Mouse (Mus musculus) neutrophil, adult 5-6 weeks (primary cell): Measurements from ENCODE around the gene Serpine1. TPM values are rescaled to one million over a fixed set of nuclear protein-coding genes. Genes with fewer than 3 reads are reported as not detected.
"Not testable (repeated sequence)": the region's sequence is repeated elsewhere in the genome, so short reads cannot be mapped to it uniquely, and the experiment has no call there.

Experiments used
- ATAC-seq: fragments of 151-379, 151-347 bp; 2 replicates; pipeline ENCODE4 v1.8.0; 2017; ENCODE audit warnings: mild to moderate bottlenecking, moderate TSS enrichment; ENCODE audit not compliant: insufficient number of reproducible peaks, poor library complexity, low FRiP score, severe bottlenecking; ENCODE audit errors: extremely low read depth
- total RNA-seq: library from RNA; stranded (forward); fragments of 200-1000 nt; gene quantifications from 2 replicates; pipeline ENCODE4 v1.2.3, GENCODE M21; 2017

The Serpine1 gene
- total RNA-seq: not detected in 2 replicates

DNA sequence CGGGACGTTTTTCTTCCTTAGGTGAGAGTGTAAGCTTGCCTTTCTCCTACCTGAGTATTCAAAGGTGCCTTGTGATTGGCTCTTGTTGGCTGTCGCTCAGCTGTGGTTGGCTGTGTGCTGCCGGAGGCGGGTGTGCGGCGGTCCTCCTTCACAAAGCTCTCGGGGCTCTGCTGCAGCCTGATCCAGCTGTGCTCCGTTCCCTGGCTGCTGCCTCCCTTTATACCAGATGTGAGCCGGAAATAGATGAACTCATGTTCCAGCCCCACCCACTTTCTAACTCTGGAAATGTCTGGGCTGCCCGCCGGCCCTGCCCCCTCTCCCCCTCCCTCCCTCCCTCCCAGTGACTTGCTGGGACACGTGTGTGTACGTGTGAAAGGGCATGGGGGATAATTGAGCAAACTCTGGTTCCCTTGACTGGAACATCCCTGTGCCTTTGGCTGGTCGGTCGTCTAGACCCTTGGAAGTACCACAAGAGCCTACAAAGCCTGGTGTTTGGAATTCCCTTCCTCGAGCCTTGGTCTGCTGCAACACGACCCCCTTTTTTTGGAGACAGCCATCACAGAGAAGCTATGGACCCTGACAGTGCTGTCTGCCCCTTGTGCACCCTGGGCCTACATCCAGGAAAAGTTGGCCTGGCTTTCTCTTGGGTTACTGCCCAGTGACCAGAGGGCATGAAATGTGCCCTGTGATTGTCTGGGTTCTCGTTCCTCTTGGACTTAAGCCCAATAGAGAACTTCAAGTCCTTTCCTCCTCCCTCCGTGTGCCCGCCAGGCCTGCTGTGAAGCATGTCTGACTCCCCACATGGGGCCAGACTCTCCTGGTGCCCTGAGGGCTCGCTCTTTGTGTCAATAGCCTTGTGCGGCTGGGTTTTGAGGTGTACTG lies at the start of gene Serpine1:
Gene Serpine1 (minus strand): TSS at position 190 of the 882 bp plus-strand sequence.
- no peak for ATAC-seq

DNA sequence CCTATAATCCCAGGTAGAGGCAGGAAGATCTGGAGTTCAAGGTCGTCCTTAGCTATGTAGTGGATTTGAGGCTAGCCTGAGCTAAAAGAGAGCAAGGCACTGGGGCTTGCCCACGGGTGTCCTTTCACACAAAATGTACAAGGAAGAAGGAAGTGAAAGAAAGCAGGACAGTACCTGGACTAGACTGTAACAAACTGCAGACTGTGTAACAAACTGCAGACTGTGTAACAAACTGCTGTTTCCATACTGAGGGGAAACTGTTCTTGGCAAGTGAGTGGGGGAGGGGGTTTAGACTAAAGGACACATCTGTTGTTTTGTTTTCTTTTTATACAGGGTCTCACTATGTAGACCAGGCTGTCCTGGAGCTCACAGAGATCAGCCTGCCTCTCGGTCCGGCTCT lies 49.2 kb upstream of the Serpine1 start:
- ATAC-seq: no peak

DNA sequence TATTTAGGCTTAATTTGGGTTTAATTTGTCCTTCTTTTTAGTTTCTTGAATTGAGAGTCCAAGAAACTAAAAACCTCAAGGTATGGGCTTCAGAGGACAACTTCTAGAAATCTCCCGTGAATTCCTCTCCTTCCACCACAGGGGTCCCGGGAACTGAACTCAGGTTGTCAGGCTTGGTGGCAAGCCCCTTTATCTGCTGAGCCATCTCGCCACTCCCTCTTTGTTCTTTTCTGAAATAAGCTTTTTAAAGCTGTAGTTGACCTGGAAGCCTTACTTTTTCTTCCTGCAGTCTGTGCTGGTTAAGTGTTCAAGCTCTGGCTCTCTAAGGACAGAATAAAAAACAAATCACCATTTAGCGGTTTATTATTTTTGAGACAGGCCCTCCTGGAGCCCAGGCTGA lies 46.8 kb upstream of the Serpine1 start:
- ATAC-seq: no peak

DNA sequence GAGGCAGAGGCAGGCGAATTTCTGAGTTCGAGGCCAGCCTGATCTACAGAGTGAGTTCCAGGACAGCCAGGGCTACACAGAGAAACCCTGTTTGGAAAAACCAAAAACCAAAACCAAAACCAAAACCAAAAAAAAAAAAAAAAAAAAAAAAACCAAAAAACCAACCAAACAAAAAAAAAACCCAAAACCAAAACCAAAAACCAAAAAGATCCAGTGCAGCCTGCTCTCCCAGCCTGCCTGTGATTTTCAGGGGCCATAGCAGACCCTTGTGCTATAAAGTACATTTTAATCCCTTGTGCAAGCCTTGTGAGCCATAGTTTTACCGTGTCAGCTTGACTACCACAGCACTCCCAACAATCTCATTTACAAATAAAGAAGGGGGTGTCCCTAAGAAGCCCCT lies 45.9 kb upstream of the Serpine1 start:
- not testable (repeated sequence) for ATAC-seq

DNA sequence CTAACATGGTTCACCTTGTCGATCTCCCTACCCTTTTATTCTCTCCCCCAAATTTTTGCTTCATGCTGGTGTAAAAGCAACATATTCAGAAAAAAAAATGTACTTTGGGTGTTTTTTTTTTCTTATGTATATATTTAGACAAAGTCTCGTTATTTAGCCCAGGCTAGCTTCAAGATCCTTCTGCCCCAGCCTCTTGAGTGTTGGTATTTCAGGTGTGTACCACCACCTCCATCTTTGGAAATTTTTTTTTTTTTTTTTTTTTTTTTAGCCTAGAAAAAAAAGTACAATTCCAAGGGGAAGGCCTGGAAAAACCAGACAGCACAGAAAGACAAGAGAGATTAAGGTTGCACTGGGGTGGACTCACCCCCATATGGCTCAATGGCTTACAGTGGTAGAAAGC lies 44.9 kb upstream of the Serpine1 start:
- no peak for ATAC-seq

DNA sequence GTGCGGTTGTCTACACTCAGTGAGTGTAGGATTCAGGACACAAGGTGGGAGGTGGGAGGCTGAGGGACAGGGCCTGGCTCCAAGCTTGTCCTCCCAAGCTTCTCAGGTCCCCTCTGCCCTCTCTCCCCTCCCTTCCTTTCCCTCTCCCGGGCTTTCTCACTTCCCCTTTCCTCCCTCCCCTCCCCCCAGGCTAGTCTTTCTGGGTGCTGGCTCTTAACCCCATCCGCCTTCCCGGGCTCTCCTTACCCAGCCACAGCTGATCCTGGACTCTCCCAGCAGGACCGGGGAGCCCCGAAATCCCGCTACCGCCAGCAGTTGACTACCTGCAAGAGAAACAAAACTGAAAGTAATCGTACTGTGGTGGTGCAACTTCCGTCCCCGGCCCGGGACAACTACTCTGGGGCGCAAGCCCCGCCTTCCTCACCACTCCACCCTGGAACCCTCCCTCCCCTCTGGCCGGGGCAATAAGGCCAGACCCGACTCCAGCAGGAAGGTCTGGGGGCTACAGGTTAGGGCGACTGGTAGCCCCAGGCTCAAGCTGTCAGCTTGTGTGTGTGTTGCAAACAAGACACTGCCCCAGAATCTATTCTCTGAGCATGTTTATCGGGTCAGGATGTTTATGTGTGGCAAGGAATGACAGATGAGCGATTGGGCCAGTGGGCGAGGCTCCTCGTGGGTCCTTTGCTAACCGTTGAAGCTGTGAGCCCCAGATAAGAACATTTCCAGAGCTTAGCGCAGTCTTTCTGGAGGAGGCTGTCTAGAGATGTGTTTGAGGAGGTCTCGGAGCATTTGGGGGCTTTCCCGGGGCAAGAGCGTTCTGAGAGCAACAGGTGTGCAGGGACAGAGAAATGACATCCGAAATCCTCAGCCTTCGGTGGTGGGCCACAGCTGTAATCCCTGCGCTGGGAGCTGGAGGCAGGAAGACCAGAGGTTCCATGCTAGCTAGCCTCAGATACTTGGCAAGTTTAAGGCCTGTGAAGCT lies 44.1 kb upstream of the Serpine1 start, which contains the start of gene Trim56:
Gene Trim56 (minus strand): TSS at position 344 of the 982 bp plus-strand sequence.
- peak; percentile 92 for ATAC-seq

DNA sequence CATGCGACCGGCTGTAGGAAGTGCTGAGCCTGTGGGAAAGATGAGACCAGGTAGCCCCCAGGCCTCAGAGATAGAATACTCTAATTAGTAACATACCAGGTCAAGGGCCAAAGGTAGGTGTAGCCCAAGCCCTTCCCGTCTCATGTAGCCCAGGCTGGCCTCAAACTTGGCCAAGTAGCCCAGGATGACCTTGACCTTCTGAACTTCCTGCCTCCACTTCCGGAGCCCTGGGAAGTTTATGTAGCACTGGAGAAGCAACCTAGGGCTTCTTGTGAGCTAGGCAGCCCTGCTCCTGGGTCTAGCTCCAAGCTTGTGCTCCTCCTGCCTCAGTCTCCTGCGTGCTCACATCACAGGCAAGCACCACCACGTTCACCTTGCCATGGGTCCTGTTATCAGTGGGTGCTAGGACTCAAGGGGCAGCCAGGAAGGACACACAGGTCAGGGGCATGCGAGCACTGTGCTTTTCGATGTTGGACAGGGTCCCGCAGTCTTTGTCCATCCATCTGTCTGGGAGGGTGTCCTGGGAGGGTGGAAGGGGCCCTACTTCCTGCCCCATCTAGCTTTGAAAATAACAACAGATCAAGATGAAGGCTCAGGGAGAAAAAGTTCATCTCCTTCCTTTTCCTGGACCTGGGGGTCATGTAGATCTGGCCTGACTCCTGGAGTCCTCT lies 43.0 kb upstream of the Serpine1 start:
- ATAC-seq: no peak

DNA sequence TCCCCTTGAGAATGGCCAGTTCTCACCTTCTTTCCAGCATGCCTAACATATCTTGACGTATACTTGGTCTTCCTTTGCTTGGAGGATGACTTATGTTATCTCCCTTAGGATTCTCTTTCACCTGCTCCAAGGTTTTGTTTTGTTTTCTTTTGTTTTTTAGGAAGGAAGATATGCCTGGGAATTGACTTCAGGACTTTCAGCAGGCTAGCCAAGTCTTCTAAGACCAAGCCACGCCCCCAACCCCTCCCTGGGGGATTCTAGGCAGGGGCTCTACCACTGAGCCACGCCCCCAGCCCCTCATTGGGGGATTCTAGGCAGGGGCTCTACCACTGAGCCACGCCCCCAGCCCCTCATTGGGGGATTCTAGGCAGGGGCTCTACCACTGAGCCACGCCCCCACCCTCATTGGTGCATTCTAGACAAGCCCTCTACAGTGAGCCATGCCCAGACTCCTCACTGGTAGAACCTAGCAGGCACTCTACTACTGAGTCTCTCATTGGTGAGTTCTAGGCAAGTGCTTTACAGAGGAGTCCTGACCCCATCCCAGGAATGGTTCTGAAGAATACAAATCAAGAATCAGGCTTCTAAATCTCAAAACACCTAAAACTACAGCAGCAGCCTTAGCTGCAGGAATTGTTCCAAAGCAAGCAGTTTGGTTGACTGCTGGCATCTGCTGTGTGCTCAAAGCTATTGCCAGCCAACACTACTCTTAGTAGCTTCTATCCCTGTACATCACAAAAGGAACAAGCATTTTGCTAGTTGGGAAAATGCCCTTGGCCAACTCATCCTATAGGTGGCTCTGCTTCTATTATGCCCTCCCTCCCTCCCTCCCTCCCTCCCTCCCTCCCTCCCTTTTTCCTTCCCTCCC lies 39.7 kb upstream of the Serpine1 start:
- no peak for ATAC-seq

DNA sequence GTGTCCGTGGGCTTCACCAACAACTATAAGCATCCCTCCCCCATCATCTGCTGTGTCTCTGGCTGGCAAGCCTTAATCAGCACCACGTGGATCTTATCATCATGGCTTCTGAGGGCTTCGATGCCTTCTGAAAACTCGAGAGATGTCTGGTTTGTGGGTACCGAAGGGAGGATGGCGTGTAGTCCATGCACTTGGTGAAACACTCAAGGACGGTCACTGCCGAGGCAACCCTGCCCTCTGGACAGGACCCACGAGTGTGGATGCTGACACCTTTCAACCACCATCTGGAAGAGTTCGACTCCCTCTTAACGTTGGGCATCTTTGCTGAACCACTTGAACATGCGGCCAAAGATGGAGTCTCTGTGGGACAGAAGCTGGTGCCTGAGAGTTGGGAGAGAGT lies 38.8 kb upstream of the Serpine1 start:
- no peak for ATAC-seq

DNA sequence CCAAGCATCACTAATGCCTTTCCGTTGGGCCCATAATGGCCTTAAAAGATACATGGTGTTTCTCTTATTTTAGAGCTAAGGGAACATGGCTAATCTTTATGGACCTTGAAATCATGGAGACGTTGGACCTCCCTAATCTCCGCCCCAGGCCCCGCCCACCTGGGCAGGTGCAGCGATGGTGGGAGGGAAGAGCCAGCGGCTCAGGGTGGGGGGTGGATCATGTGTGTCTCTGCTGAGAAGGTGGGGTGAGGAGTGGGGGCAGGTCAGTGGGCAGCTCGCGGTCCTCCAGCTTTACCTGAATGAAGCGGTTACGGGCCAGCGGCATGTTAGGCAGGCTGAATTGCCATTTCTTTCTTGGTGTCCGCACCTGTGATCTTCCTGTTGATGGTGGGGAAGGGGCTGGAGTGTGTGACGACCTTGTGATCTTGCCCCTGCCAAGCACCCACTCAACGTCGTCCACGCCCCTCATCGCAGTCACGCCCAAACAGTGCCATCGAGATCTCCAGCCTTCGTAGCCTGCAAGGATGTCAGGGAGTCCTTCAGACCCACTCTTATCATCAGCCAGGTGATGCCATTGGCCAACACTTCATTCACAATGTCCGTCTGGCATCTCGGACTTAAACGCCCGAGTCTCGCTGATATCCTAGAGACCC lies 38.0 kb upstream of the Serpine1 start:
- ATAC-seq: no peak

DNA sequence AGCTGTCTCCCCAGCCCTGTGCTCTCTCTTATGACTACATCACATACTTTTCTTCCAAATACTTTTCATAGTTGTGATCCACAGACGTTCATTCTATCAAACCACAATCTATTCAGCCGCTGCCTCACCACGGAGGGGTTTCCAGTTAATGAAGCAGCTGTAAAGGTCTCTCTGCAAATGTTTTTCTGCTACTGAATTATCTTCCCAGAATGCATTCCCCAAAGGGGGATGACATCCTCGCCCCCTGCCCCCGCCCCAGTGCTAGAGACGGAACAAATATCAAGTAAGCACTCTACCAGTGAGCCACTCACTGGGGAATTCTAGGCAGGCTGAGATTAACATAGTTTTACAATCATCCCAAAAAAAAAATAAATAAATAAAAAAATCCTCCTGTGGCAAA lies 36.0 kb upstream of the Serpine1 start:
- ATAC-seq: no peak

DNA sequence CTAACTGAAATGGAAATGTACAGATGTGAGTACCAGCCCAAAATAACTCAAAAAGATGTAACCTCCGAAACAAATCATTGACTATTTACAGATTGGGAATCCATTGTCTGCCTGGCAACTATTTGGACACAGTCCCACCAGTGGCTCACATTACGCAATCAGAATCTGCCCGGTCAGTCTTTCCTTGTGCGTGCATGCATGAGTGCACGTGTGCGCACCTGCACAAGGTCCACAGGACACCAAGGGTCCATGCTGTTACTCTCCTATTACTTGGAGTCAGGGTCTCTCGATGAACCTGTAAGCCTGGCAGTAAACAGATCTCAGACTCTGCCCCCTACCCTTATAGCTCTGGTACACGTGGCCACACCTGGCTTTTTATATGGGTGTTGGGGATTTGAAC lies 35.6 kb upstream of the Serpine1 start:
- no peak for ATAC-seq

DNA sequence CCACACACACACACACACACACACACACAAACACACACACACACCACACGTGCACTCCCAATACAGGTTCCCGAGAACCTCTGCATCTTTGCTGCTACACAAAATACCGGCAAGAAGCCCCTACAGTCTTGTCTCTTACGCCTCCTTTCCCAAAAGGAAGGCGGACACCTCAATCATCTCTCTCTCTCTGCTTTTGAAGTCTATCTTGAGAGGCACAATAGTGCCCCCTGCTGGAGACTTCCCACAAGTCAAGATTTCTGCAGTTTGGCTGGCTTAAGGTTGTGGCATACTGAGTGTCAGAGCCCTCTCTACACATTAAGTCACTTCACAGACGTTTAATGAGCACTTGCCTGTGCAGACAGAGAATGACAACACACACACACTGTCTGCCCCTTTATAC lies 35.0 kb upstream of the Serpine1 start:
- peak; percentile 49; the same call in 1 of the 2 replicates for ATAC-seq

DNA sequence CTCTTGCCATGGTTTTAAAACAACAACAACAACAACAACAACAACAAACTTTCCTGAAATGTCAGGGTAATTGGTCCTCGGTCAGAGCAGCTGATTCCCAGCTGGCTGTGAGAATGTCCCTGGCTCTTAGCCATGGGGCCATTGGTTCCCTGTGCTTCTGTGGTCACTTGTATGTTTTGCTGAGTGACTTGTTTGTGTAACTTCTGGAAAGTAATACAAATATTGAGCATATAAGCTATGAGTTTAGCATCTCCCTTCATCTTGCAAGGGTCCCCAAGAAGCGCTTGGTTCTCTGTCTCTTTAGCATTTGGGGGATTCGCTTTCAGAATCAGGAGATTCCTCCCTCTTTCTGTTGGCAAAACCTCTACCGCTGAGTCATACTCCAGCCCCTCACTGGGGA lies 34.4 kb upstream of the Serpine1 start:
- no peak for ATAC-seq

DNA sequence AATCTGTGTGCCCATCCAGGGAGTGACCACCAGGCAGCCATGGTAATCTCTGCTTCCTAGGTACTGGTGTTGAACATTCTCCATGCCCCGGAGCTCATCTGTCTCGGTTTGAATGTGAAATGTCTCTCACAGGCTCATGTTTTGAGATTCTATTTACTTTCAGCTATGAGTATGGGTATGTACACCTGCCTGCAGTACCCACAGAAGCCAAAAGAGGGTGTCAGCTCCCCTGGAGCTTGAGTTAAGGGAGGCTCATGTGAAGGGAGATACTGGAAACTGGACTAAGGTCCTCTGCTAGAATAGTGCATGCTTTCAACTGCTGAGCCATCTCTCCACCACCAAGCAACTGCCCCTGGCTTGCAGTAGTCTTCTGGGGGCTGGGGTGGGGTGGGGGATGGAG lies 31.9 kb upstream of the Serpine1 start:
- ATAC-seq: no peak

DNA sequence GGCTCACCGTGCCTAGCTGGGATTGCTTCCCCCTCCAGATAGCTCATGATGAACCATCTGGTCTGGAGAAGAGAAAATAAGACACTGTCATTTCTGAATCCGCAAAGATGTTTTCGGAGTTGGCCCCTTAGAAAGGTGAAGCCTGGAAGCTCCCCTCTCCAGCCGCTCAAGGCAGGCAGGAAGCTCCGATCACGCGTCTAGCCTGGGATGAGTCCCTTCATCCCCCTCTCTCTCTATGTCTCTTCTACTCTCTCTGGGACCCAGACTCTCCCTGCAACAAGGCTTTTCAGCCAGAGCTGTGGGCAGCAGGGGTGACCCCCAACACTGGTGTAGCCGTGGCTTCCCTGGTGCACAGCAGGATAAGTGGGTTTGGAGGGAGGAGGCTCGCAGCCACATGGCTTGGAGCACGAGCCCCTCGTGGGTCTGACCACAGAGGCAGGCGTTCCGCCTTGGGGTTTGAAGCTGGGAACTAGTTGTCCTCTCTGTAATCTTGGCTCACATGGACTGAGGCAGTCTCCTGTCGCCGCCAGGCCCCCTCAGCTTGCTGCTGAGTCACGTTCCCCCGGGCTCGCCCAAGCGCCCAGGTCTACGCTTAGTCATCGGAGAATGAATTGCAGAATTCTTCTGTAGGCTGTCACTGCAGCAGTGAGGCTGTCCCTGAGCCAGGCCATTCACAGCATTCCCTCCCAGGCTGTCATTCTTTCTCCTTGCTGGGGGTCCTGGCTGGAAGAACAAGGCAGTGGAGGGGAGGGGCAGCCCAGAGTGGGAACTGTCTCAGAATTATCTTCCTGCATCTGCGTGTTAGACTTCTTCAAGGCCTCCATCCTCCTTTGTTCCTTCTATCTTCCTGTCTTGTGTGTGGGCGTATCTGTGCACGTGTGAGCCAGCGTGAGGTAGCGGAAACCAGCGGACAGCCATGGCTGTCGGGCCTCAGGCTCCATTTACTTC lies 30.8 kb upstream of the Serpine1 start:
- ATAC-seq: no peak

DNA sequence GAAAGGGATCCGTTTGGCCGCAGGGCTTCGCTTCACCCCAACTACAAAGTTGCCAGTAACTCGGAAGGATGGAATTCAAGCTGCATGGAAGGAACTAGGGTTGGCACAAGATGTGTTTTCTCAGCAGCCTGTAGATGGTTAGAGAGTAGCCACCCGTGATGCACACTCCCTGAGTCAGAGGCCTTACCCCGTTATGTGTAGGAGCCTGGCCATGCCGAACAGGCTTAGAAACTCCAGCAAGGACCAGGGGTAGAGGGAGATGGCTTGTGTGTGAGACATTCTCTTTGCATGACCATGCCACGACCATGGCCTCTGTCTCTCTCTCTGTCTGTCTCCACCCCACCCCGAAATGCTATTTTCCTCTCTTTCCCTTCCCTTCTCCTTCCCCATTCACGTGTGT lies 30.0 kb upstream of the Serpine1 start:
- ATAC-seq: no peak
